Mouse (Mus musculus) small intestine, adult 2 months (tissue): ENCODE measurements at regions not wholly inside any gene's neighbourhood (a gene's known extent, or its start where the extent isn't known, plus 50 kb on each side); places are given as distances from the start of the nearest gene placed in this dataset.

Source experiments
- H3K27ac ChIP-seq: fragments of 200-500 bp; 2 replicates; pipeline ENCODE4 v1.5.1; 2012; ENCODE audit warnings: low read depth, low read length, control low read depth, inconsistent platforms; ENCODE audit not compliant: insufficient read depth
- H3K27me3 ChIP-seq: fragments of 200-500 bp; 2 replicates; pipeline ENCODE4 v1.6.1; 2012; ENCODE audit warnings: mild to moderate bottlenecking, moderate library complexity, low read length, inconsistent platforms; ENCODE audit not compliant: control insufficient read depth, insufficient read depth
- H3K36me3 ChIP-seq: fragments of 200-500 bp; 2 replicates; pipeline ENCODE4 v1.6.1; 2012; ENCODE audit warnings: mild to moderate bottlenecking, low read length, control low read depth, inconsistent platforms; ENCODE audit not compliant: control insufficient read depth, insufficient read depth
- H3K4me1 ChIP-seq: fragments of 200-500 bp; 2 replicates; pipeline ENCODE4 v1.6.1; 2012; ENCODE audit warnings: low read length, inconsistent platforms, mixed read lengths; ENCODE audit not compliant: control insufficient read depth, insufficient read depth, insufficient read length
- H3K4me3 ChIP-seq: fragments of 200-500 bp; 2 replicates; pipeline ENCODE4 v1.5.1; 2012; ENCODE audit warnings: low read depth, mild to moderate bottlenecking, control low read depth, inconsistent platforms, low read length, moderate library complexity
- CTCF ChIP-seq: fragments of 200-500 bp; IDR thresholded peaks from 2 replicates; pipeline ENCODE4 v1.5.1; 2012; ENCODE audit warnings: low read depth, mild to moderate bottlenecking, control low read depth, inconsistent platforms, low read length, moderate library complexity, mixed read lengths; ENCODE audit not compliant: insufficient replicate concordance, insufficient read length; ENCODE audit errors: extremely low read depth
- POLR2A ChIP-seq: fragments of 200-500 bp; IDR thresholded peaks from 2 replicates; pipeline ENCODE4 v1.6.1; 2012; ENCODE audit warnings: low read depth, mild to moderate bottlenecking, control low read depth, inconsistent platforms, low read length, moderate library complexity
- whole genome bisulfite sequencing: fragments of 180-500 bp; shearing (Covaris S2); methylation state at CpG from one replicate; pipeline ENCODE4 v1.1.7; 2018; 5-methylcytosine and 5-hydroxymethylcytosine counted together

GRCm38 (mm10) chr13:83716711-83717171 lies 212.9 kb downstream of the Mef2c start:
- H3K27me3 ChIP-seq = peaks cover 67% of the 10 kb centered on the region
- H3K4me3 ChIP-seq = no peak overlapping the region
- no peak for TF ChIP-seq POLR2A
- TF ChIP-seq CTCF = no peak
- H3K27ac ChIP-seq = no peak overlapping the region
- under 1% methylated on average over 8 of the region's 8 CpGs for WGBS
- no peaks in the 10 kb centered on the region for H3K36me3 ChIP-seq
- H3K4me1 ChIP-seq = no peaks in the 10 kb centered on the region

GRCm38 (mm10) chr13:83717686-83718210 lies 213.9 kb downstream of the Mef2c start:
- WGBS = 15% methylated on average over 4 of the region's 4 CpGs
- no peak overlapping the region for H3K27ac ChIP-seq
- TF ChIP-seq CTCF = no peak
- no peak for TF ChIP-seq POLR2A
- no peaks in the 10 kb centered on the region for H3K4me1 ChIP-seq
- peaks cover 73% of the 10 kb centered on the region for H3K27me3 ChIP-seq
- H3K4me3 ChIP-seq = no peak overlapping the region
- H3K36me3 ChIP-seq = no peaks in the 10 kb centered on the region

GRCm38 (mm10) chr13:83718431-83719410 lies 214.9 kb downstream of the Mef2c start:
- 7% methylated on average over 10 of the region's 10 CpGs for WGBS
- TF ChIP-seq POLR2A (no peak), CTCF (no peak)
- no peaks in the 10 kb centered on the region for H3K4me1 ChIP-seq
- no peaks in the 10 kb centered on the region for H3K36me3 ChIP-seq
- no peak overlapping the region for H3K4me3 ChIP-seq
- peaks cover 69% of the 10 kb centered on the region for H3K27me3 ChIP-seq
- H3K27ac ChIP-seq = no peak overlapping the region

GRCm38 (mm10) chr13:83719635-83720291 lies 215.9 kb downstream of the Mef2c start:
- peaks cover 68% of the 10 kb centered on the region for H3K27me3 ChIP-seq
- no peak overlapping the region for H3K4me3 ChIP-seq
- WGBS = 9% methylated on average over 24 of the region's 24 CpGs
- TF ChIP-seq CTCF (no peak), POLR2A (no peak)
- no peaks in the 10 kb centered on the region for H3K4me1 ChIP-seq
- no peak overlapping the region for H3K27ac ChIP-seq
- H3K36me3 ChIP-seq = no peaks in the 10 kb centered on the region

- peaks cover 71% of the 10 kb centered on the region for H3K27me3 ChIP-seq
- TF ChIP-seq POLR2A (no peak), CTCF (no peak)
Observed at GRCm38 (mm10) chr13:83720352-83720751, 216.5 kb downstream of the Mef2c start.

GRCm38 (mm10) chr13:83720883-83721371 lies 217.1 kb downstream of the Mef2c start:
- TF ChIP-seq CTCF = no peak
- TF ChIP-seq POLR2A = no peak
- H3K27ac ChIP-seq = no peak overlapping the region
- no peak overlapping the region for H3K4me3 ChIP-seq
- 2% methylated on average over 30 of the region's 30 CpGs for WGBS
- no peaks in the 10 kb centered on the region for H3K4me1 ChIP-seq
- peaks cover 70% of the 10 kb centered on the region for H3K27me3 ChIP-seq
- H3K36me3 ChIP-seq = no peaks in the 10 kb centered on the region

More at GRCm38 (mm10) chr13:83720352-83720751, 216.5 kb downstream of the Mef2c start:
- no peak overlapping the region for H3K4me3 ChIP-seq
- 6% methylated on average over 12 of the region's 12 CpGs for WGBS
- no peak overlapping the region for H3K27ac ChIP-seq
- no peaks in the 10 kb centered on the region for H3K4me1 ChIP-seq
- no peaks in the 10 kb centered on the region for H3K36me3 ChIP-seq

GRCm38 (mm10) chr13:83721563-83721962 lies 217.7 kb downstream of the Mef2c start:
- WGBS = 5% methylated on average over 14 of the region's 14 CpGs
- TF ChIP-seq CTCF = no peak
- TF ChIP-seq POLR2A = no peak
- Histone ChIP-seq H3K4me3 (no peak overlapping the region), H3K27me3 (peaks cover 70% of the 10 kb centered on the region), H3K4me1 (no peaks in the 10 kb centered on the region), H3K27ac (no peak overlapping the region), H3K36me3 (no peaks in the 10 kb centered on the region)
